Mouse (Mus musculus) intestine, embryonic 16.5 days (tissue): Measurements from ENCODE around the gene Exph5. TPM values are rescaled to one million over a fixed set of nuclear protein-coding genes. Genes with fewer than 3 reads are reported as not detected.
A peak's percentile ranks its signal among the peaks of the same experiment; 100 is the strongest.

Experiments used
- ATAC-seq: fragments of 200-750 bp; cut with Nextera tagmentation; 2 replicates; pipeline ENCODE4 v1.8.0; 2017; ENCODE audit warnings: moderate TSS enrichment, moderate library complexity
- H3K27ac ChIP-seq: fragments of 300-500 bp; sonication (generic); 2 replicates; pipeline ENCODE4 v1.5.1; 2014; ENCODE audit warnings: mild to moderate bottlenecking, low read length
- H3K27me3 ChIP-seq: fragments of 300-500 bp; sonication (generic); replicated peaks from 2 replicates; pipeline ENCODE4 v1.6.1; 2014; ENCODE audit warnings: low read length, control low read depth, mixed read lengths; ENCODE audit not compliant: control insufficient read depth, insufficient read depth
- H3K36me3 ChIP-seq: fragments of 300-500 bp; sonication (generic); 2 replicates; pipeline ENCODE4 v1.6.1; 2014; ENCODE audit warnings: low read length, control low read depth; ENCODE audit not compliant: control insufficient read depth, insufficient read depth
- H3K4me1 ChIP-seq: fragments of 300-500 bp; sonication (generic); 2 replicates; pipeline ENCODE4 v1.6.1; 2014; ENCODE audit warnings: low read length, control low read depth, mixed read lengths; ENCODE audit not compliant: control insufficient read depth, insufficient read depth
- H3K4me2 ChIP-seq: fragments of 300-500 bp; sonication (generic); 2 replicates; pipeline ENCODE4 v1.6.1; 2014; ENCODE audit warnings: low read depth, low read length, control low read depth
- H3K4me3 ChIP-seq: fragments of 300-500 bp; sonication (generic); 2 replicates; pipeline ENCODE4 v1.5.1; 2014; ENCODE audit warnings: mild to moderate bottlenecking, low read length
- H3K9ac ChIP-seq: fragments of 300-500 bp; sonication (generic); 2 replicates; pipeline ENCODE4 v1.6.1; 2014; ENCODE audit warnings: low read depth, low read length
- H3K9me3 ChIP-seq: fragments of 300-500 bp; sonication (generic); 2 replicates; pipeline ENCODE4 v1.6.1; 2016; ENCODE audit warnings: low read length, control low read depth; ENCODE audit not compliant: control insufficient read depth
- WGBS: fragments of 180-500 bp; shearing (Covaris S2); extraction: QIAGEN DNeasy Blood & Tissue Kit; methylation state at CpG from one replicate; pipeline ENCODE4 v1.1.7; 2014; 5-methylcytosine and 5-hydroxymethylcytosine counted together
- polyA plus RNA-seq: library from polyadenylated mRNA; unstranded; fragments of >200 nt; fragmentation: Nextera tagmentation; extraction: Ambion mirVana; gene quantifications from 2 replicates; pipeline ENCODE4 v1.2.1, GENCODE M21; 2015

The Exph5 gene
- polyA plus RNA-seq, 1 experiment from 2014 or later, result 2.8 TPM

- peaks cover 3% of the 10 kb centered on the region for H3K36me3 ChIP-seq
- H3K9ac ChIP-seq, result no peak overlapping the region
- ATAC-seq, result no peak
- 89% methylated on average over 13 of the region's 13 CpGs for WGBS
- H3K27ac ChIP-seq, result no peak overlapping the region
- H3K9me3 ChIP-seq, result no peaks in the 10 kb centered on the region
- no peaks in the 10 kb centered on the region for H3K27me3 ChIP-seq
- H3K4me3 ChIP-seq, result no peak overlapping the region
- H3K4me2 ChIP-seq, result no peak overlapping the region
- H3K4me1 ChIP-seq, result peaks cover 15% of the 10 kb centered on the region
Observed at GRCm38 (mm10) chr9:53376820-53377219, 75.3 kb downstream of the Exph5 start.

- H3K9ac ChIP-seq, result no peak overlapping the region
- no peaks in the 10 kb centered on the region for H3K27me3 ChIP-seq
- no peaks in the 10 kb centered on the region for H3K9me3 ChIP-seq
- no peak overlapping the region for H3K4me3 ChIP-seq
- peaks cover 17% of the 10 kb centered on the region for H3K4me1 ChIP-seq
- no peak overlapping the region for H3K4me2 ChIP-seq
- 35% methylated on average over 5 of the region's 5 CpGs for WGBS
- ATAC-seq, result peak; percentile 59
- H3K36me3 ChIP-seq, result peaks cover 3% of the 10 kb centered on the region
- peak overlapping the region; percentile 44; the same call in 1 of the 2 replicates for H3K27ac ChIP-seq
Observed at GRCm38 (mm10) chr9:53377597-53377996, 76.1 kb downstream of the Exph5 start.

- H3K4me1 ChIP-seq, result peaks cover 17% of the 10 kb centered on the region
- H3K9me3 ChIP-seq, result no peaks in the 10 kb centered on the region
- no peaks in the 10 kb centered on the region for H3K27me3 ChIP-seq
- H3K4me3 ChIP-seq, result no peak overlapping the region
- H3K36me3 ChIP-seq, result no peaks in the 10 kb centered on the region
- ATAC-seq, result no peak
- H3K9ac ChIP-seq, result no peak overlapping the region
- H3K27ac ChIP-seq, result peak overlapping the region; percentile 35; the same call in 1 of the 2 replicates
- WGBS, result 66% methylated on average over 3 of the region's 3 CpGs
- no peak overlapping the region for H3K4me2 ChIP-seq
Observed at GRCm38 (mm10) chr9:53378171-53378570, 76.7 kb downstream of the Exph5 start.

GRCm38 (mm10) chr9:53380595-53380994 is 79.1 kb downstream of the Exph5 start:
- Histone ChIP-seq H3K27ac (no peak overlapping the region), H3K4me1 (peaks cover 23% of the 10 kb centered on the region), H3K9ac (no peak overlapping the region), H3K27me3 (no peaks in the 10 kb centered on the region), H3K4me3 (no peak overlapping the region), H3K9me3 (no peaks in the 10 kb centered on the region), H3K36me3 (no peaks in the 10 kb centered on the region), H3K4me2 (no peak overlapping the region)
- 74% methylated on average over 2 of the region's 2 CpGs for WGBS
- no peak for ATAC-seq

GRCm38 (mm10) chr9:53381113-53381615 is 79.7 kb downstream of the Exph5 start:
- 85% methylated on average over 5 of the region's 5 CpGs for WGBS

GRCm38 (mm10) chr9:53383951-53384866 is 82.7 kb downstream of the Exph5 start, which contains the start of gene Kdelc2:
Gene Kdelc2, plus strand, starts transcription at chr9:53384025.
- Histone ChIP-seq H3K36me3 (no peaks in the 10 kb centered on the region), H3K4me3 (peak within 1 kb of the TSS; percentile 83), H3K4me2 (peak within 1 kb of the TSS; percentile 81), H3K9me3 (no peaks in the 10 kb centered on the region), H3K9ac (peak within 1 kb of the TSS; percentile 96), H3K27me3 (no peaks in the 10 kb centered on the region), H3K4me1 (peaks cover 10% of the 10 kb centered on the region), H3K27ac (peak within 1 kb of the TSS; percentile 99)
- peak; percentile 95 for ATAC-seq
- WGBS, result under 1% methylated on average over 75 of the region's 75 CpGs

More at GRCm38 (mm10) chr9:53381113-53381615, 79.7 kb downstream of the Exph5 start:
- no peaks in the 10 kb centered on the region for H3K36me3 ChIP-seq
- no peak overlapping the region for H3K4me3 ChIP-seq
- H3K4me2 ChIP-seq, result no peak overlapping the region
- peaks cover 21% of the 10 kb centered on the region for H3K4me1 ChIP-seq
- no peak for ATAC-seq
- no peaks in the 10 kb centered on the region for H3K27me3 ChIP-seq
- no peak overlapping the region for H3K27ac ChIP-seq
- H3K9me3 ChIP-seq, result no peaks in the 10 kb centered on the region
- H3K9ac ChIP-seq, result no peak overlapping the region

GRCm38 (mm10) chr9:53384873-53385272 is 83.4 kb downstream of the Exph5 start:
- ATAC-seq, result peak; percentile 61
- WGBS, result 5% methylated on average over 8 of the region's 8 CpGs
- H3K27ac ChIP-seq, result peak overlapping the region; percentile 99
- H3K4me1 ChIP-seq, result peaks cover 10% of the 10 kb centered on the region
- peak overlapping the region; percentile 81 for H3K4me2 ChIP-seq
- H3K4me3 ChIP-seq, result peak overlapping the region; percentile 83
- no peaks in the 10 kb centered on the region for H3K27me3 ChIP-seq
- no peaks in the 10 kb centered on the region for H3K36me3 ChIP-seq
- no peaks in the 10 kb centered on the region for H3K9me3 ChIP-seq
- peak overlapping the region; percentile 96 for H3K9ac ChIP-seq

- H3K9ac ChIP-seq, result no peak overlapping the region
- no peaks in the 10 kb centered on the region for H3K9me3 ChIP-seq
- no peak for ATAC-seq
- H3K36me3 ChIP-seq, result peaks cover 3% of the 10 kb centered on the region
- 65% methylated on average over 2 of the region's 2 CpGs for WGBS
- H3K4me2 ChIP-seq, result no peak overlapping the region
- H3K27ac ChIP-seq, result no peak overlapping the region
- H3K4me1 ChIP-seq, result peaks cover 11% of the 10 kb centered on the region
- no peak overlapping the region for H3K4me3 ChIP-seq
- H3K27me3 ChIP-seq, result no peaks in the 10 kb centered on the region
Observed at GRCm38 (mm10) chr9:53387431-53387830, 86.0 kb downstream of the Exph5 start.

- no peak for ATAC-seq
- Histone ChIP-seq H3K36me3 (peaks cover 3% of the 10 kb centered on the region), H3K9ac (no peak overlapping the region), H3K4me1 (peaks cover 10% of the 10 kb centered on the region), H3K27me3 (no peaks in the 10 kb centered on the region), H3K4me2 (no peak overlapping the region), H3K27ac (no peak overlapping the region), H3K9me3 (no peaks in the 10 kb centered on the region), H3K4me3 (no peak overlapping the region)
- 78% methylated on average over 3 of the region's 3 CpGs for WGBS
Observed at GRCm38 (mm10) chr9:53389109-53389508, 87.6 kb downstream of the Exph5 start.
